In the genomic region with DNA sequence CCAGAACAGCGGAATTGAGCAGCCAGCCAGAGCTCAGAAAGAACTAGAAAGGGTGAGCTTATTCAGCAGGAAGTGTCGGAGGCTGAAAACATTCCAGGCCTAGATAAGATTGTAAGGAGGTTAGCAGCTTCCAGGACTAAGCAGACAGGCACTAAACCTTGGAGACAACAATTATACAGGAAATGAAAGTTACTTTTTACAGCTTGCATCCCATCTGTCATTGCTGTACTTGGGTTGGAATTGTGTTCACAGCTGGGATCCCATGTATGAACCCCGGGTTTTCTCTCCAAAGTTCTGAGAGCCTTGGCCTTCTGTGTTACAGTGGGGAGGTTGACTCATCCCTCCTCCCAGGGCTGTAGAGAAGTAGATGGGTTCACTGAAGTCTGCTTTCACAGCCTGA, we compare ENCODE assay signal across 20 mouse cellular contexts.
A peak's percentile ranks its signal among the peaks of the same experiment; 100 is the strongest.
DNase-seq lines count a peak whose midpoint lies in the region; ATAC-seq and TF ChIP-seq lines count a peak whose summit lies in the region.
"Had no signal": no experiment of that assay in that cellular context is flagged by ENCODE, and none has a peak within 500 bp of the region (broad histone marks: within the 10 kb centered on the region; RNA-seq: fewer than 3 reads in every experiment).

No protein-coding gene starts in this region.

- H3K4me2 ChIP-seq in heart, embryonic 11.5 days = no peak overlapping the region
- H3K4me2 ChIP-seq in heart, embryonic 14.5 days (ENCODE audit: low read length) = no peak overlapping the region
- no peak overlapping the region for H3K4me2 ChIP-seq in heart, postnatal 0 days (ENCODE audit: low read depth, low read length)
- H3K4me2 ChIP-seq: embryonic facial prominence, embryonic 13.5 days; forebrain, embryonic 13.5 days; hindbrain, embryonic 13.5 days; intestine, embryonic 15.5 days had no signal

- ATAC-seq in heart, embryonic 11.5 days (replicated peaks; ENCODE audit: insufficient number of reproducible peaks, low FRiP score, low TSS enrichment) = no peak
- ATAC-seq in heart, embryonic 14.5 days (ENCODE audit: insufficient number of reproducible peaks, insufficient read depth, low FRiP score, low read depth) = no peak
- no peak for ATAC-seq in heart, postnatal 0 days (ENCODE audit: insufficient read depth, low read depth)
- ATAC-seq: activated CD4-positive, CD25-positive, alpha-beta regulatory T cell, adult 4 months; forebrain, embryonic 13.5 days; intestine, embryonic 15.5 days; Patski had no signal

- no peak overlapping the region for H3K4me3 ChIP-seq in heart, embryonic 11.5 days (ENCODE audit: low read depth, low read length)
- H3K4me3 ChIP-seq in heart, embryonic 14.5 days (ENCODE audit: control insufficient read depth in 1 of 2, insufficient read depth in 1 of 2, low read depth in 1 of 2, low read length in 2 of 2) = no peak overlapping the region
- H3K4me3 ChIP-seq in heart, postnatal 0 days (ENCODE audit: low read depth, low read length) = no peak overlapping the region
- no peak overlapping the region for H3K4me3 ChIP-seq in limb, embryonic 10.5 days
- H3K4me3 ChIP-seq: embryonic facial prominence, embryonic 13.5 days; forebrain, embryonic 13.5 days; gastrocnemius, adult 2 months; hindbrain, embryonic 13.5 days; intestine, embryonic 15.5 days had no signal

- no peak for TF ChIP-seq EP300 in heart, postnatal 0 days (IDR thresholded peaks at IDR 0.05; ENCODE audit: low read depth)

- WGBS in heart, embryonic 11.5 days (ENCODE audit: insufficient replicate concordance) = 43% methylated on average over 3 of the region's 3 CpGs
- 21% methylated on average over 3 of the region's 3 CpGs for WGBS in heart, embryonic 14.5 days
- WGBS in heart, postnatal 0 days = 25% methylated on average over 3 of the region's 3 CpGs
- 75% methylated on average over 3 of the region's 3 CpGs for WGBS in limb, embryonic 10.5 days

- H3K9ac ChIP-seq in heart, embryonic 11.5 days (ENCODE audit: low read depth, low read length) = no peak overlapping the region
- no peak overlapping the region for H3K9ac ChIP-seq in heart, embryonic 14.5 days (ENCODE audit: low read length)
- H3K9ac ChIP-seq in heart, postnatal 0 days (replicated peaks; ENCODE audit: low read depth, low read length) = no peak overlapping the region
- H3K9ac ChIP-seq: embryonic facial prominence, embryonic 13.5 days; forebrain, embryonic 13.5 days; hindbrain, embryonic 13.5 days; intestine, embryonic 15.5 days had no signal

- H3K36me3 ChIP-seq in heart, embryonic 11.5 days (ENCODE audit: control insufficient read depth, insufficient read depth, low read length) = no peaks in the 10 kb centered on the region
- no peaks in the 10 kb centered on the region for H3K36me3 ChIP-seq in heart, embryonic 14.5 days (ENCODE audit: control insufficient read depth, insufficient read depth, low read length)
- H3K36me3 ChIP-seq in heart, postnatal 0 days (replicated peaks; ENCODE audit: control insufficient read depth, insufficient read depth, low read length) = no peaks in the 10 kb centered on the region
- no peaks in the 10 kb centered on the region for H3K36me3 ChIP-seq in limb, embryonic 10.5 days
- H3K36me3 ChIP-seq: embryonic facial prominence, embryonic 13.5 days; hindbrain, embryonic 13.5 days; intestine, embryonic 15.5 days had no signal

- no peak for TF ChIP-seq CTCF in heart, postnatal 0 days (IDR thresholded peaks at IDR 0.05; ENCODE audit: low read depth)

- H3K27ac ChIP-seq in heart, embryonic 11.5 days (ENCODE audit: low read depth, low read length) = no peak overlapping the region
- peak overlapping the region; percentile 31 to 43; a peak in 2 of 4 replicates for H3K27ac ChIP-seq in heart, embryonic 14.5 days (replicated peaks in 1 of 2; ENCODE audit: control insufficient read depth in 1 of 2, insufficient read depth in 1 of 2, low read depth in 2 of 2, low read length in 2 of 2)
- no peak overlapping the region for H3K27ac ChIP-seq in heart, postnatal 0 days (ENCODE audit: low read depth)
- no peak overlapping the region for H3K27ac ChIP-seq in limb, embryonic 10.5 days
- H3K27ac ChIP-seq: embryonic facial prominence, embryonic 13.5 days; forebrain, embryonic 13.5 days; gastrocnemius, adult 2 months; hindbrain, embryonic 13.5 days; intestine, embryonic 15.5 days had no signal

- H3K27me3 ChIP-seq in heart, embryonic 11.5 days (ENCODE audit: control insufficient read depth, insufficient read depth, low read length) = no peaks in the 10 kb centered on the region
- no peaks in the 10 kb centered on the region for H3K27me3 ChIP-seq in heart, embryonic 14.5 days (ENCODE audit: control insufficient read depth, insufficient read depth, low read length)
- no peaks in the 10 kb centered on the region for H3K27me3 ChIP-seq in heart, postnatal 0 days (ENCODE audit: control insufficient read depth, insufficient read depth, low read length)
- no peaks in the 10 kb centered on the region for H3K27me3 ChIP-seq in limb, embryonic 10.5 days (ENCODE audit: low read depth, poor library complexity, severe bottlenecking)
- H3K27me3 ChIP-seq: embryonic facial prominence, embryonic 13.5 days; forebrain, embryonic 13.5 days; hindbrain, embryonic 13.5 days; intestine, embryonic 15.5 days; Patski had no signal

- intact Hi-C loops in heart, postnatal 36 days (cut with DNase I) = no loop called here

- H3K4me1 ChIP-seq in heart, embryonic 11.5 days (ENCODE audit: control insufficient read depth, insufficient read depth, low read length) = no peaks in the 10 kb centered on the region
- no peaks in the 10 kb centered on the region for H3K4me1 ChIP-seq in heart, embryonic 14.5 days (ENCODE audit: control insufficient read depth in 2 of 2, insufficient read depth in 2 of 2, low read length in 2 of 2)
- no peaks in the 10 kb centered on the region for H3K4me1 ChIP-seq in heart, postnatal 0 days (ENCODE audit: control insufficient read depth, insufficient read depth)
- peaks cover 12% of the 10 kb centered on the region; the same call in 1 of the 2 replicates for H3K4me1 ChIP-seq in limb, embryonic 10.5 days
- H3K4me1 ChIP-seq: embryonic facial prominence, embryonic 13.5 days; forebrain, embryonic 13.5 days; hindbrain, embryonic 13.5 days; intestine, embryonic 15.5 days had no signal

- peak; percentile 96 for DNase-seq in heart, adult 11 months
- DNase-seq in heart, postnatal 36 days = no peak
- peak; percentile 7 for DNase-seq in heart, postnatal 0 days (ENCODE audit: low spot score)
- peak; percentile 15 for DNase-seq in limb, embryonic 10.5 days (ENCODE audit: low spot score)
- no peak for DNase-seq in MN1 (ENCODE audit: low spot score)
- DNase-seq: adrenal gland, postnatal 14 days; cerebellum, adult 11-12 months; cerebellum, adult 9-10 months; cerebellum, postnatal 25 days; gastrocnemius, adult 2 months; gastrocnemius, postnatal 25 days; kidney, adult 2 months had no signal

- no peaks in the 10 kb centered on the region for H3K9me3 ChIP-seq in heart, embryonic 11.5 days (replicated peaks; ENCODE audit: control insufficient read depth, low read length)
- H3K9me3 ChIP-seq in heart, embryonic 14.5 days (ENCODE audit: control insufficient read depth, low read length) = no peaks in the 10 kb centered on the region
- no peaks in the 10 kb centered on the region for H3K9me3 ChIP-seq in heart, postnatal 0 days (replicated peaks; ENCODE audit: control insufficient read depth, low read length)
- no peaks in the 10 kb centered on the region for H3K9me3 ChIP-seq in limb, embryonic 10.5 days (replicated peaks)
- H3K9me3 ChIP-seq: embryonic facial prominence, embryonic 13.5 days; forebrain, embryonic 13.5 days; hindbrain, embryonic 13.5 days; intestine, embryonic 15.5 days had no signal

Comparison
In these comparisons a context has a peak if more than half of its experiments do, and no peak if none do; other contexts are left out.
1. DNase-seq: peak in heart, adult 11 months (single experiment), heart, postnatal 0 days (single experiment) and limb, embryonic 10.5 days (single experiment); none in heart, postnatal 36 days (0 of 2) and MN1 (single experiment).
2. H3K27ac ChIP-seq: peak in heart, embryonic 14.5 days (2 of 2); none in heart, embryonic 11.5 days (single experiment), heart, postnatal 0 days (single experiment) and limb, embryonic 10.5 days (single experiment).